Mouse (Mus musculus) liver, embryonic 11.5 days (tissue): Measurements from ENCODE around the gene Gm8281. TPM values are rescaled to one million over a fixed set of nuclear protein-coding genes. Genes with fewer than 3 reads are reported as not detected.
"Not testable (repeated sequence)": the region's sequence is repeated elsewhere in the genome, so short reads cannot be mapped to it uniquely, and the experiment has no call there.

ENCODE experiments used
- ATAC-seq: fragments of 200-750 bp; cut with Nextera tagmentation; replicated peaks from 2 replicates; pipeline ENCODE4 v1.8.0; 2017; ENCODE audit warnings: moderate number of reproducible peaks, mild to moderate bottlenecking, moderate TSS enrichment, moderate library complexity; ENCODE audit not compliant: low FRiP score
- DNase-seq: peaks from one replicate; pipeline ENCODE4 v3.0.0-alpha.2; 2017; ENCODE audit warnings: low spot score
- H3K27ac ChIP-seq: fragments of 300-500 bp; sonication (generic); 2 replicates; pipeline ENCODE4 v1.5.1; 2014; ENCODE audit warnings: mild to moderate bottlenecking, low read depth, low read length, control low read depth
- H3K27me3 ChIP-seq: fragments of 300-500 bp; sonication (generic); replicated peaks from 2 replicates; pipeline ENCODE4 v1.6.1; 2014; ENCODE audit warnings: low read length, mixed read lengths; ENCODE audit not compliant: control insufficient read depth, insufficient read depth
- H3K36me3 ChIP-seq: fragments of 300-500 bp; sonication (generic); 2 replicates; pipeline ENCODE4 v1.6.1; 2014; ENCODE audit warnings: mild to moderate bottlenecking, low read length, moderate library complexity, mixed read lengths; ENCODE audit not compliant: control insufficient read depth, insufficient read depth
- H3K4me1 ChIP-seq: fragments of 300-500 bp; sonication (generic); replicated peaks from 2 replicates; pipeline ENCODE4 v1.6.1; 2014; ENCODE audit warnings: low read length, mixed read lengths; ENCODE audit not compliant: control insufficient read depth, insufficient read depth
- H3K4me2 ChIP-seq: fragments of 300-500 bp; sonication (generic); 2 replicates; pipeline ENCODE4 v1.6.1; 2014; ENCODE audit warnings: mild to moderate bottlenecking, control low read depth, moderate library complexity
- H3K4me3 ChIP-seq: fragments of 300-500 bp; sonication (generic); 2 replicates; pipeline ENCODE4 v1.5.1; 2014; ENCODE audit warnings: low read depth, low read length, control low read depth
- H3K9ac ChIP-seq: fragments of 300-500 bp; sonication (generic); 2 replicates; pipeline ENCODE4 v1.6.1; 2014; ENCODE audit warnings: low read depth, low read length, control low read depth
- H3K9me3 ChIP-seq: fragments of 300-500 bp; sonication (generic); 2 replicates; pipeline ENCODE4 v1.6.1; 2016; ENCODE audit warnings: low read length, inconsistent platforms, mixed read lengths; ENCODE audit not compliant: control insufficient read depth
- WGBS: fragments of 180-500 bp; shearing (Covaris S2); extraction: QIAGEN DNeasy Blood & Tissue Kit; methylation state at CpG from one replicate; pipeline ENCODE4 v1.1.7; 2014; 5-methylcytosine and 5-hydroxymethylcytosine counted together
- polyA plus RNA-seq: library from polyadenylated mRNA; unstranded; fragments of >200 nt; fragmentation: Nextera tagmentation; extraction: Ambion mirVana; gene quantifications from 2 replicates; pipeline ENCODE4 v1.2.1, GENCODE M21; 2014

Gm8281 gene
- polyA plus RNA-seq, result 0.35 and 0.38 TPM in 2 replicates

- H3K9me3 ChIP-seq, H3K27me3 ChIP-seq, H3K9ac ChIP-seq, H3K4me1 ChIP-seq, ATAC-seq, H3K27ac ChIP-seq, H3K36me3 ChIP-seq: not testable (repeated sequence)
- peak; percentile 27 for DNase-seq
- Histone ChIP-seq H3K4me2 (peak within 1 kb of the TSS; percentile 47), H3K4me3 (peak within 1 kb of the TSS; percentile 30; the same call in 1 of the 2 replicates)
- 4% methylated on average over 31 of the region's 63 CpGs for WGBS
These were observed at the start of gene Gm8281 for GRCm38 (mm10) chr14:5070611-5071490. Gene Gm8281, plus strand, starts transcription at chr14:5071040.

- DNase-seq, H3K4me1 ChIP-seq, H3K4me2 ChIP-seq, H3K27ac ChIP-seq, H3K9me3 ChIP-seq, H3K36me3 ChIP-seq, H3K27me3 ChIP-seq, H3K9ac ChIP-seq, H3K4me3 ChIP-seq, ATAC-seq: not testable (repeated sequence)
- WGBS, result no CpG with 5 or more reads among the region's 3 CpGs
These were observed 20.5 kb upstream of the Gm8281 start, which contains the start of gene 4930555G01Rik for GRCm38 (mm10) chr14:5050329-5050728. Gene 4930555G01Rik, plus strand, starts transcription at chr14:5050629.

- H3K4me1 ChIP-seq, ATAC-seq, H3K4me2 ChIP-seq, H3K9ac ChIP-seq, DNase-seq, H3K36me3 ChIP-seq, H3K9me3 ChIP-seq, H3K4me3 ChIP-seq, H3K27ac ChIP-seq, H3K27me3 ChIP-seq: not testable (repeated sequence)
- WGBS, result 80% methylated on average over 2 of the region's 2 CpGs
These were observed 60.4 kb downstream of the Gm8281 start, which contains the start of gene Gm8279 for GRCm38 (mm10) chr14:5131219-5131618. Gene Gm8279, plus strand, starts transcription at chr14:5131519.

Other genes starting within 250 kb of the Gm8281 start
- not detected in 2 replicates for gene Gm3269, start 232.9 kb upstream of the Gm8281 start, polyA plus RNA-seq
- 0.23 TPM in 1 of 2 replicates, not detected in the other for gene Gm3264, start 215.5 kb upstream of the Gm8281 start, polyA plus RNA-seq
- not detected in 2 replicates for gene Gm3278, start 178.6 kb upstream of the Gm8281 start, polyA plus RNA-seq
- not detected in 2 replicates for gene Gm8297, start 87.1 kb upstream of the Gm8281 start, polyA plus RNA-seq
- gene Gm3298, start 55.1 kb upstream of the Gm8281 start, polyA plus RNA-seq, result not detected in 2 replicates
- gene 4930555G01Rik, start 20.4 kb upstream of the Gm8281 start, polyA plus RNA-seq, result not detected in 2 replicates
- gene Gm8279, start 60.5 kb downstream of the Gm8281 start, polyA plus RNA-seq, result not detected in 2 replicates
- gene Gm3317, start 93.5 kb downstream of the Gm8281 start, polyA plus RNA-seq, result not detected in 2 replicates
- gene Gm8271, start 114.8 kb downstream of the Gm8281 start, polyA plus RNA-seq, result not detected in 2 replicates
- gene Gm3526, start 189.5 kb downstream of the Gm8281 start, polyA plus RNA-seq, result not detected in 2 replicates